Mouse (Mus musculus): ENCODE measurements around the gene Lpcat1. TPM values are rescaled to one million over a fixed set of nuclear protein-coding genes. Genes with fewer than 3 reads are reported as not detected.

Gene Lpcat1
- total RNA-seq, 2 experiments from 2014 or later = 17.8 to 19.0 TPM

- DNase-seq (ENCODE audit: low spot score in 2 of 2) = no peak
Observed at GRCm38 (mm10) chr13:73446076-73446475, 20.9 kb upstream of the Lpcat1 start.

- DNase-seq (ENCODE audit: low spot score in 2 of 2) = no peak
Observed at GRCm38 (mm10) chr13:73446494-73446893, 20.5 kb upstream of the Lpcat1 start.

GRCm38 (mm10) chr13:73446943-73447342, 20.1 kb upstream of the Lpcat1 start:
- peak; percentile 42 to 79 for DNase-seq (ENCODE audit: low spot score in 2 of 2)

GRCm38 (mm10) chr13:73447478-73447877, 19.5 kb upstream of the Lpcat1 start:
- DNase-seq (ENCODE audit: low spot score in 2 of 2) = no peak

GRCm38 (mm10) chr13:73448201-73448600, 18.8 kb upstream of the Lpcat1 start:
- no peak for DNase-seq (ENCODE audit: low spot score in 2 of 2)

- no peak for DNase-seq (ENCODE audit: low spot score in 2 of 2)
Observed at GRCm38 (mm10) chr13:73448723-73449122, 18.3 kb upstream of the Lpcat1 start.

GRCm38 (mm10) chr13:73453503-73454217, 13.3 kb upstream of the Lpcat1 start:
- DNase-seq (ENCODE audit: low spot score in 2 of 2) = no peak

GRCm38 (mm10) chr13:73455328-73455727, 11.7 kb upstream of the Lpcat1 start:
- DNase-seq (ENCODE audit: low spot score in 2 of 2) = no peak

- no peak for DNase-seq (ENCODE audit: low spot score in 2 of 2)
Observed at GRCm38 (mm10) chr13:73457301-73457700, 9.7 kb upstream of the Lpcat1 start.

GRCm38 (mm10) chr13:73457741-73458140, 9.3 kb upstream of the Lpcat1 start:
- no peak for DNase-seq (ENCODE audit: low spot score in 2 of 2)

- DNase-seq (ENCODE audit: low spot score in 2 of 2) = no peak
Observed at GRCm38 (mm10) chr13:73458719-73459118, 8.3 kb upstream of the Lpcat1 start.

GRCm38 (mm10) chr13:73459189-73459850, 7.7 kb upstream of the Lpcat1 start:
- DNase-seq (ENCODE audit: low spot score in 2 of 2) = no peak

- no peak for DNase-seq (ENCODE audit: low spot score in 2 of 2)
Observed at GRCm38 (mm10) chr13:73461551-73461950, 5.4 kb upstream of the Lpcat1 start.

GRCm38 (mm10) chr13:73465156-73465555, 1.8 kb upstream of the Lpcat1 start:
- no peak for DNase-seq (ENCODE audit: low spot score in 2 of 2)

GRCm38 (mm10) chr13:73466411-73466810, 586 bp upstream of the Lpcat1 start:
- DNase-seq (ENCODE audit: low spot score in 2 of 2) = no peak

GRCm38 (mm10) chr13:73467421-73468237, 632 bp downstream of the Lpcat1 start:
- DNase-seq (ENCODE audit: low spot score in 2 of 2) = peak; percentile 33 to 50

GRCm38 (mm10) chr13:73468834-73469233, 1.8 kb downstream of the Lpcat1 start:
- no peak for DNase-seq (ENCODE audit: low spot score in 2 of 2)

GRCm38 (mm10) chr13:73469257-73469967, 2.4 kb downstream of the Lpcat1 start:
- DNase-seq (ENCODE audit: low spot score in 2 of 2) = no peak

GRCm38 (mm10) chr13:73472481-73472880, 5.5 kb downstream of the Lpcat1 start:
- DNase-seq (ENCODE audit: low spot score in 2 of 2) = no peak

- no peak for DNase-seq (ENCODE audit: low spot score in 2 of 2)
Observed at GRCm38 (mm10) chr13:73473746-73474145, 6.7 kb downstream of the Lpcat1 start.

GRCm38 (mm10) chr13:73474163-73474562, 7.2 kb downstream of the Lpcat1 start:
- DNase-seq (ENCODE audit: low spot score in 2 of 2) = no peak

All from gastrocnemius, postnatal 4 days (tissue).